Mouse (Mus musculus): ENCODE measurements around the gene Foxs1.

DNA sequence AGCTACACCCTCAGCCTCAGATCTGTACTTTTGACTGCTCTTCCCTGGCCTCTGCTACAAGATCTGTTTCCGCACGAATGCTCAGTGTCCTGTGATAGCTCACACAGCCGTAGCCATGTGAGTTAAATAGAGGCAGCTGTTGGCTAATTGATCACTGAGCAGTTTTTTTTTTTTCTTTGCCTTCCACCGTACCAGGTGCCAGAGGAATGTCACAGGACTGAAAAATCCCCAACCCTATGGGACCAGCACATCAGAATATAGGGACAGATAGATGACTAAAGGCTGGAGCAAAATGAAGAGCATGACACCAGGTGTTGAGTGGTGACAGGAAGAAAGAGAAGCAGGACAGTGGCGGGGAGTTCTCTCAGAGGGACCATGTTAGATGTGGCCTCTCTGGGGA, 16.9 kb downstream of the Foxs1 start:
- TF ChIP-seq GATA1 (IDR thresholded peaks at IDR 0.05; ENCODE audit: borderline replicate concordance, low read length), result no peak
- TF ChIP-seq FLI1 (IDR thresholded peaks at IDR 0.05; ENCODE audit: low read length), result no peak
